Mouse (Mus musculus): Measurements from ENCODE around the gene Prtn3.

DNA sequence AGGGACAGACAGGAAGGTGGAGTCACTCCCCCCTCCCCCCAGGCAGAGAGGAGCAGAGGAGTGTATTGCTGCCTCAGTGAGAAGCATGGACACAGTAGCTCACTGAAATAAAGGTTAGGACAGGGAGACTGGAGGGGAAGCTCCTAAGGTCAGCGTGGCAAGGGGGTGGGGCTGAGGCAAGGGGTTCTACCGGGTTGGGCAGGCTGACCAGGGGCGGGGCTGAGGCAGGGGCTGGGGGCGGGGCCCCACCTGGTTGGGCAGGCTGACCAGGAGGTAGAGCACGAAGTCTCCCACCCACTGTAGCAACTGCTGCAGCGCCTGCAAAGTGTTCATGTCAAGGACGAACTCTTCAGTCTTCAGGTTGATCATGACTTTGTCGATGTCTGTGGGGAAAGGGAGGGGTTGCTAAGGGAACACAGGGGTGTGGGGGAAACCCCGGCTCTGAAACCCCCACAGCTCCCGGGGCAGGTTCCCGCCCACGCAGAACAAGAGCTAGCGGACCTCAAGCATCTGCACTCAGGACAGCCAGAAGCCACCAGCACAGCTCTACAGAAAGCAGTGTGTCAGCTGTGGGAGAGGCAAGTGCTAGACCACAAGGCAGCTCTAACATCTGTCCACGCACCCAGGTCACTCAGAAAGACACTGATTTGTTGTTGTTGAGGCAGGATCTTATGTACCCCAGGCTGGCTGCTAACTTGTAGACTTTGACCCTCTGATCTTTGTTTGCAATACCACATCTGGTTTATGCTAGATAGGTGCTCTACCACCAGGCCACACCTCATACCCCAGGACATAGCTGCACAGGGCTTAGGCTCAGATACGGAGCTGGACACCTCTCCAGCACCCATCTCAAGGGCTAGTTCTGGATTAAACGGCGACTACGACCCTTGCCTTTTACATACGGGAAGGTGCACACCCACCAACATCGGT lies 23.3 kb downstream of the Prtn3 start:
- TF ChIP-seq CTCF (IDR thresholded peaks at IDR 0.05; ENCODE audit: insufficient read depth, low read length) (no peak), POLR2A (IDR thresholded peaks at IDR 0.05; ENCODE audit: borderline replicate concordance, extremely low read depth, low read depth, low read length) (no peak)
